Mouse (Mus musculus) NIH3T3 (cell line): ENCODE results near the gene Gcgr.
"Not testable (repeated sequence)": the region's sequence is repeated elsewhere in the genome, so short reads cannot be mapped to it uniquely, and the experiment has no call there.

Experiments used
- DNase-seq: peaks from one replicate; pipeline ENCODE4 v3.0.0-alpha.2; 2012; ENCODE audit warnings: low read depth

Gene Gcgr

GRCm38 (mm10) chr11:120571754-120572416 is 41.4 kb downstream of the Gcgr start:
- no peak for DNase-seq

DNA sequence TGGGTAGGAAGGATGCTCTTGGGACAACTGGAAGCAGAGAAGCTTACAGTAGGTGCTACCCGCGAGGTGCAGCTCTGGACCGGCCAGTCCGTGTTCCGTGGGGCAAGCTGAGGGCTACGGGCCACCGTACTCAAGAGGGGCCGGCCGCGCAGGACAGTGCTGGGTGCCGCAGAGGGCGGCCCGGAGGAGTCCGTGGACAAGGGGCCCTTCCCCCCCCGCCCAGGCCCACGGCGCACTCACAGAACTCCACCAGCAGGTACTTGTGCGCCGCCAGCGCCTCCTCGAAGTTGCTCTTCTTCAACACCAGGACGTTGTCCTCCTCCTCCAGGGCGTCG is 41.9 kb downstream of the Gcgr start:
- DNase-seq = no peak

- peak; percentile 100 for DNase-seq
Observed at GRCm38 (mm10) chr11:120572752-120573584, 42.5 kb downstream of the Gcgr start, which contains the start of gene P4hb. Gene P4hb (minus strand): TSS chr11:120573253.

GRCm38 (mm10) chr11:120573585-120574277 is 43.2 kb downstream of the Gcgr start:
- DNase-seq = no peak

DNA sequence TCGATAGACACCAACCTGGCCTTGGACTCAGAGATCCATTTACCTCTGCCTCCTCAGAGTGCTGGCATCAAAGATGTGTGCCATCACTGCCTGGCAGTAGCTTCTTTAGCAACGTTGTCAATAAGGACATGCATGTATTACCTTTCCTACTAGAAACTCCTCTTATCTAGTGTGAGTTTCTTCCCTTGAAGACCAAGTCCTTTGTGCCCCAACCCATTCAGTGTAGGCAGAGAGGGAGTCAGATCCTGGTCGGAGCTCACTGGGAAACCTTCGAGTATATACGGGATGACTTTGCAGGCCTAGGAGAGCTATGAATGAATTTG is 43.7 kb downstream of the Gcgr start:
- DNase-seq = no peak

- no peak for DNase-seq
Observed at GRCm38 (mm10) chr11:120575046-120575445, 44.5 kb downstream of the Gcgr start.

DNA sequence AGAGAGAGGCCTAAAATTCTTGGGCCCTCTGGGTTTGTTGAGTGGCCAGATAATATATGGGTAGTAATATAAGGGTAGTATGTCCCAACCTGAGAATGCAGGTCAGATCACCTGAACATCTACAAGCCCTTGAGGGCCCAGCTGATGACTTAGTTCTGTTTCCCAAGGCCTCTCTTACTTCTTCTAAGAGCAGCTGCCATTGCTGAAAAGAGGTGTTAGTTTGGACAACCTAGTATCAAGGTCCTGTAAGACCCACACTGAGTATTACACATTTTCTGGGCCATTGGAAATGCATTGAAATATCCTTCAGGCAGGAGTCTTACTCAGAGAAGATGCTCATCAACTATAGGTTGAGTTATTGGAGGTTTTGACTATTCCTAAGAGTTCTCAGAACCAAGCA is 45.4 kb downstream of the Gcgr start:
- no peak for DNase-seq

DNA sequence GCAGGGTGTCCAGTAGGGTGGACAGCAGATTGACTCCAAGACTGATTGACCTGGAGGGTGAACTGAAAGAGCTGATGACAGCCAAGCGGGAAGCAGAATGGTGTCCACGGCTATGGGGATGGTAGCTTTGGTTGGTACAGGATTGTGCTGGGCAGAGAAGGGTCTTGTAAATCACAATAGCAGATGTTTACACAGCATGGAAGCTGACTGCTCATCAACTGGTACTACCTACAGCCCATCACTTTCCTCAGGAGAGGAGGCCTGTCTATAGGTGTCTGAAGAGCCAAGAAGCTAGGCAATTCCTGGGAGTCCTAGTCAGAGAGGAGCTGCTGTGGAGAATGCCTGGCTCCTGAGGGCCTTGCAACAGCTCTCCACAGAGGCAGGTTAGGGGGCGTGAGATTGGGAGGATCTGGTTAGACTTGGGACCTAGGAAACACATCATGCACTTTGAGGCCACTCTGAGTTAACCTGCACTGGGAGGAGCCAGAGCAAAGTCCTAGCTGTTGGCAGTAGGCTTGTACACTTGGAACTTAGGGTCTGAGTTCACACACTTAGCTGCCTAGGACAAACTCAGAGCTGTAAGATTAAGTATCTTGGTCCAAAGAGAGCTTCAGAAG is 46.0 kb downstream of the Gcgr start:
- DNase-seq = no peak

DNA sequence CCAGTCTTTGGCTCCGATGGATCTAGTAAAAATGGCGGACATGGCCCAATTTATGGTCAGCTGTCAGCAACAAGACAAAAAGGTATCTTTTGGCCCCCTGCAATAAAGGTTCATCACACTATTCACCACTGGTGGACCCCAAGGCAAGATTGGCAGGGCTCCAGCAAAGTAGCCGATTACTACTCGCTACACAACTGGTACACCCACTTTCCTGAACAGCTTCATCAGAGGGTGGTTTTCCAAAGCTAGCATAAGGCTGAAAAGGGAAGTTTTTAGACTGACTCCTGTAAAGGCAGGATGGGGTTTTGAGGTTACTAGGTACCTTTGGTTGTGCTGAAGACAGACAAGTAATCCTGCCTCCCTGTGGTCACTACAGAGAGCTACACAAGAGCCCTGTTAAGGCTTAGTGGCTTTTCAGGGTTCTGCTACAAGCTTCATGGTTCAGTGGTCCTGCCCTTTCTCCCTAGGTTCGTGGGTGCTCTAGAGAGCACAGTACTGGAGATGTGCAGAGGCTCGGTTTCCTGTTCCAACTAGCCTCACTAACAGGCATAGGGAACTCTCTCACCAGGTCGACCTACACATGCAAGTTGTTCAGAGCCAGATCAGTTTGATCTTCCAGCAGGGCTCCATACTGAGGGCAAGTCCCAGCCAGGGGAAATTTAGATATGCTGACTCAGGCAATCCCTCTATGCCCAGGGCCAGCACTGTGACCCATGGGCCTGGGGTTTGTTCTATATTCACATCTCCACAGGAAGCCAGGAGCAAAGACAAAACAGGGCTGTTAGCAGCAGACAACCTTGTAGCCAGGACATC is 46.9 kb downstream of the Gcgr start:
- DNase-seq = peak; percentile 57

DNA sequence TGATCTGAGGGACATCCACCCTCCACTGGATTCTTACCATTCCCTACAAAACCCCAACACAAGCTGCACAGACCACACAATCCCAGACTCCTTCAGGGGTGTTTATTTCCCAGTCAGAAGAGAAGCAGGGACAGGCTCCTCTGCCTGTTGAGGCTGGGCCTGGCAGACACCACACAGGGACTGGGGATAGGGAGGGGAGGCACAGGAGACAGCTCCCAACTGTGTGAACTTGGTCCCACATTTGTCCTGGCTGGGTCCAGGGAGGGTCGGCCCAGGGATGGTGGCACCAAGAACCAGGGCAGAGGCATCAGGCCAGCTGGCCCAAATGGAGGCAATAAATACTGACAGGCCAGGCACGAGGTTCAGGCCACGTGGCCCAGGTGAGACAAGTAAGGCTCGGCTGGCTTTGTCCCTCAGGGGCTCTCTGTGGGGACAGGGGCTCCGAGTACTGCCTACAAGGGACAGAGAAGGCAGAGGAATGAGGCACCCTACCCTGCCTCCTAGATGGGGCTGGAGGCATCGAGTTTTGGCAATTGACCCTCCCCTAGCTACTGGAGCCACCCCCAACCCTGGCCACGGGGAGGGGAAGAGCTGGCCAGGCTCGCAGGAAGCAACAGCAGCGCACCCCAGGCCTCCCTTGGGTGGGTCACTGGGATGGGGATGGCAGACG is 47.7 kb downstream of the Gcgr start:
- no peak for DNase-seq

- no peak for DNase-seq
Observed at GRCm38 (mm10) chr11:120578694-120579243, 48.3 kb downstream of the Gcgr start.

GRCm38 (mm10) chr11:120579316-120580107 is 49.0 kb downstream of the Gcgr start:
- peak; percentile 86 for DNase-seq

GRCm38 (mm10) chr11:120580190-120580589 is 49.7 kb downstream of the Gcgr start:
- no peak for DNase-seq

DNA sequence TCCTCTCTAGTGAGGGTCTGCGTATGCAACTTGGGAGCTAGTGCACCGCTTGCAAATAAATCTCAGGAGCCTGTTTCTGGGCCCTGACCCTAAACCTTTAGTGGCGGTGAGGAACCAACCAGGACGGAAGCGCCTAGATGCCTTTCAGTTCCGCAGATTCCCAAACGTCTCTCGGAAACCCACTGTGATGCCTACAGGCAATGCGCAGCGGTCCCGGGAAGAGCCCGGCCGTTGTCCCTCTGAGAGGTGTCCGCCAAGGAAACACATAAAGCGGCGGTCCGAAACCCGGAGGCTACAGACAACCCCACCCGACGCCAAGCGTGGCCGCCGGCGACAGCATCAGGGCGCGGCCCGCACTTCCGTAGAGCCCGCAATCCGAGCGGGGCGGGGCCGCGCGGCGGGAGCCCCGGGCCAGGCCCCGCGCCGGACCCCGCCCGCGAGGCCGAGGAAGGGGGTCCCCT is 50.4 kb downstream of the Gcgr start:
- DNase-seq = peak; percentile 58

DNA sequence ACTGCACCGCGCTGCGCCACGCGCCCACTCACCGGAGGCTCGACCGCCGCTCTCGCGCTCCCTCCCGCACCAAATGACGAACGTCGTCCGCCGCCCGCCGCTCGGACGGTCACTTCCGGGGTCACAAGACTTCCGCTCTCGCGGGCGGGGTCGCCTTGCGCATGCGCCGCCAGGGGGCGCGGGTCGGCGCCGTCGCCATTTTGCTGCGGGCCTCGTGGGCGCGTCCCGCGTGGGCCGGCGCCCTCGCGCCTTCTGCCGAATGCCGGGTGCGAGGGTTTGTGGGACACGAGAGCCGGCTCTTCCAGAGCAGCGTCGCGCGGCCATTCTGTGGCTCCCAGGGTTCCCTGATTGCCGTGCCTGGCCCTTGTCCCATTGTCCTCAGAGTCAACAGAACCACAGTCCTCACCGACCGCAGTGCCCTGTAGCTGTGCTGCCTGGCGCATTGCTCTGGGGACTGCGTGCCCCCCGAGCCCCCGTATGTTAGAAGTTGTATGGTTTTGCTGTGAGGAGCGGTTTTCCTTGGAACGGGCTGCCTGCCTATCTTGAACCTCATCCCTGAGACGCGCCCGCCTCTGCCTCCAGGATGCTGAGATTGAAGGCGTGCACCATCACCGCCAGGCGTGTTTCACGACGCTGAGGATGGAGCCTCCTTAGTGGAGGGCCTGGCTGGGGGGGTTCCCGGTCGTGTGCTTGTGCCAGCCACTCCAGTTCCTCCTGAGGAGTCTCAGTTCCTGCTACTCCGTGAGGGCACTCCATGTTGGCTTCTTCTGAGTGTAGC is 51.2 kb downstream of the Gcgr start, which contains the start of gene Arhgdia:
Gene Arhgdia, minus strand, starts transcription at position 135 of the 778 bp plus-strand sequence.
- DNase-seq = peak; percentile 93

DNA sequence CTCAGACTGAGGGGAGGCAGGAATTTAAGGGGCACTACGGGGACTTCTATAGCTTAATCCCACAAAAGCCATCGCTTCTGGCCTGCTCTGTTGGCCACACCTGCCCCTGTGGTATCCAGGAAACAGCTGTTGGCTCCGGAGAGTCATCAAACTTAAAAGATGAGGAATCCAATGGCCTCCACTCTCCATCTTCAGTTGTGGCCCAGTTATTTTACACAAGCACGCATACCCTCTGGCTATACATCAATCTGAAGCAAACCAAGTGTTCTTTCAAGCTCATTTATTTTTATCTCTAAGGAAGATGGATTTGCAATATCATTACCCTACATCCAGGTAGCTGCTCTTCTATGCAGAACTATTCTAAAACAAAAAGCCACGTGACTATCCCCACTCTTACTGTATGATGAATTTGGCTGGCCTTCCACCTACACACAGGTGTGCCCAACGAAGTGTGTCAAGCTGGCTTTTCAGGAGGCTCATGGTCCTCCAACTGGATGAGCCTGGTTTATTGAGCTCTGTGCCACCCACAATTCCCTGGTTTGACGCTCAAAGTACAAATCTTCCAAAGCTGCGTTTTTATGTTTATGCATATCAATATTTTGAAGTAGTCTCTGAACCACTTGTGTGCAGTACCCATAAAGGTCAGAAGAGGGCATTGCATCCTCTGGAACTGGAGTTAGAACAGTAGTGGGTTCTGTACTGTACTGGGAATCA is 51.9 kb downstream of the Gcgr start:
- DNase-seq = peak; percentile 57

- DNase-seq = not testable (repeated sequence)
Observed at GRCm38 (mm10) chr11:120582982-120583293, 52.4 kb downstream of the Gcgr start.

GRCm38 (mm10) chr11:120583937-120584336 is 53.4 kb downstream of the Gcgr start:
- no peak for DNase-seq

DNA sequence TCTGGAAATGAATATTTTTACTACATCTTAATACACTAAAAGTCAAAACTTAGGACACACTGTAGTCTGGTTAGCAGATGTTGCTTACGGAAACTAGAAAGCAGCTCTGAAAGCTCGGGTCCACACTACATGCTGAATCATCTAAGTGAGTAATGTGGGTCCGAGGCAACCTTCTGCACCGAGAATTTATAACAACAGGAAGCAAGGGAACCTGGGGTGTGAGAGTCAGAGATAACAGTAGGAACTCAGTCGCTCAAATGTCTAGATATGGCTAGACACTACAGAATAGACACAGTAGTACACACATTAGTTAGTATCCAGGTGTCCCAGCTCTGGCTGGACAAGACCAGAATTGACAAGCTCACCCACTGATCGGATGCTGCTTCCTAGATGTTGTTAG is 58.0 kb downstream of the Gcgr start:
- no peak for DNase-seq
